Mouse (Mus musculus) ES-Bruce4 (cell line): ENCODE results near the gene Lmtk3. TPM values are rescaled to one million over a fixed set of nuclear protein-coding genes. Genes with fewer than 3 reads are reported as not detected.
A peak's percentile ranks its signal among the peaks of the same experiment; 100 is the strongest.

Experiments
- H3K27ac ChIP-seq: 2 replicates; pipeline ENCODE4 v1.5.1; 2012; ENCODE audit warnings: low read length, inconsistent platforms; ENCODE audit not compliant: insufficient read depth
- H3K27me3 ChIP-seq: 2 replicates; pipeline ENCODE4 v1.6.1; 2012; ENCODE audit warnings: mild to moderate bottlenecking, low read length, inconsistent platforms; ENCODE audit not compliant: control insufficient read depth, poor library complexity, insufficient read depth, severe bottlenecking
- H3K36me3 ChIP-seq: 2 replicates; pipeline ENCODE4 v1.6.1; 2012; ENCODE audit warnings: inconsistent platforms, mild to moderate bottlenecking, low read length, moderate library complexity; ENCODE audit not compliant: control insufficient read depth, poor library complexity, insufficient read depth, severe bottlenecking
- H3K4me1 ChIP-seq: one replicate; pipeline ENCODE4 v1.8.1; 2011; ENCODE audit warnings: low read length; ENCODE audit not compliant: control insufficient read depth, insufficient read depth
- H3K4me3 ChIP-seq: 2 replicates; pipeline ENCODE4 v1.5.1; 2011; ENCODE audit warnings: low read depth, mild to moderate bottlenecking, low read length
- H3K9ac ChIP-seq: 2 replicates; pipeline ENCODE4 v1.6.1; 2012; ENCODE audit warnings: low read depth, mild to moderate bottlenecking, inconsistent platforms; ENCODE audit not compliant: poor library complexity, severe bottlenecking
- H3K9me3 ChIP-seq: replicated peaks from 2 replicates; pipeline ENCODE4 v1.6.1; 2012; ENCODE audit warnings: mild to moderate bottlenecking, low read length, inconsistent platforms; ENCODE audit not compliant: control insufficient read depth, poor library complexity, insufficient read depth, severe bottlenecking
- CTCF ChIP-seq: IDR thresholded peaks from one replicate; pipeline ENCODE4 v1.8.1; 2011; ENCODE audit warnings: low read depth, low read length
- EP300 ChIP-seq: IDR thresholded peaks from 2 replicates; pipeline ENCODE4 v1.6.1; 2011; ENCODE audit warnings: low read depth, low read length; ENCODE audit not compliant: insufficient read depth
- POLR2A ChIP-seq: IDR thresholded peaks from one replicate; pipeline ENCODE4 v1.8.1; 2011; ENCODE audit warnings: low read length; ENCODE audit not compliant: insufficient read depth
- polyA plus RNA-seq: library from polyadenylated mRNA; stranded (reverse); fragments of >200 nt; gene quantifications from 2 replicates; pipeline ENCODE4 v1.2.4, GENCODE M21; 2011; ENCODE audit warnings: low read depth; ENCODE audit not compliant: missing spikeins, insufficient read depth, insufficient read length

The Lmtk3 gene
- polyA plus RNA-seq, 1 experiment: 9.6 TPM

- H3K9ac ChIP-seq: no peak overlapping the region
- no peaks in the 10 kb centered on the region for H3K27me3 ChIP-seq
- TF ChIP-seq POLR2A (no peak), CTCF (no peak), EP300 (no peak)
- no peaks in the 10 kb centered on the region for H3K4me1 ChIP-seq
- no peaks in the 10 kb centered on the region for H3K9me3 ChIP-seq
- peak overlapping the region; percentile 11; the same call in 1 of the 2 replicates for H3K4me3 ChIP-seq
- no peak overlapping the region for H3K27ac ChIP-seq
- H3K36me3 ChIP-seq: no peaks in the 10 kb centered on the region
Measured at GRCm38 (mm10) chr7:45791756-45792490, 8.4 kb downstream of the Lmtk3 start.

DNA sequence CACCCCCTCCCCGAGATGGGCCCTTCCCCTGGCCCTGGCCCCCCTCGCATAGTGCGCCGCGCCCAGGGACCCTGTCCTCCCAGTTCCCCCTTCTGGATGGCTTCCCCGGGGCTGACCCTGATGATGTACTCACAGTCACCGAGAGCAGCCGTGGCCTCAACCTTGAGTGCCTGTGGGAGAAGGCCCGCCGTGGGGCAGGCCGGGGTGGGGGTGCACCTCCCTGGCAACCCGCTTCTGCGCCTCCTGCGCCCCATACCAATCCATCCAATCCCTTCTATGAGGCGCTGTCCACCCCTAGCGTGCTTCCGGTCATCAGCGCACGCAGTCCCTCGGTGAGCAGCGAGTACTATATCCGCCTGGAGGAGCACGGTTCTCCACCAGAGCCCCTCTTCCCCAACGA is 9.7 kb downstream of the Lmtk3 start:
- Histone ChIP-seq H3K36me3 (no peaks in the 10 kb centered on the region), H3K27ac (no peak overlapping the region), H3K27me3 (no peaks in the 10 kb centered on the region), H3K9me3 (no peaks in the 10 kb centered on the region), H3K4me1 (peaks cover 6% of the 10 kb centered on the region), H3K4me3 (peak overlapping the region; percentile 3; the same call in 1 of the 2 replicates), H3K9ac (peak overlapping the region; percentile 14; the same call in 1 of the 2 replicates)
- TF ChIP-seq EP300 (no peak), POLR2A (no peak), CTCF (no peak)

- Histone ChIP-seq H3K9me3 (no peaks in the 10 kb centered on the region), H3K27me3 (no peaks in the 10 kb centered on the region), H3K36me3 (no peaks in the 10 kb centered on the region), H3K9ac (peak overlapping the region; percentile 14; the same call in 1 of the 2 replicates), H3K4me1 (peaks cover 6% of the 10 kb centered on the region), H3K27ac (no peak overlapping the region), H3K4me3 (no peak overlapping the region)
- no peak for TF ChIP-seq EP300
- TF ChIP-seq POLR2A: no peak
- no peak for TF ChIP-seq CTCF
Measured at GRCm38 (mm10) chr7:45793969-45794585, 10.5 kb downstream of the Lmtk3 start.

DNA sequence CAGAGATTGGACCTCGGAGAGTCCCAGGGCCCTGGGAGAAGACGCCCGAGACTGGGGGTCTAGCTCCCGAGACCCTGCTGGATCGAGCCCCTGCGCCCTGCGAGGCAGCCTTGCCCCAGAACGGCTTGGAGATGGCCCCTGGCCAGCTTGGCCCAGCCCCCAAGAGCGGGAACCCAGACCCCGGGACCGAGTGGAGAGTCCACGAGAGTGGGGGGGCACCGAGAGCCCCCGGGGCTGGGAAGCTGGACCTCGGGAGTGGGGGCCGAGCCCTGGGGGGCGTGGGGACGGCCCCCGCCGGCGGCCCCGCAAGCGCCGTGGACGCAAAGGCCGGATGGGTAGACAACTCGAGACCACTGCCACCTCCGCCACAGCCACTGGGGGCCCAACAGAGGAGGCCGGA is 11.4 kb downstream of the Lmtk3 start:
- H3K9me3 ChIP-seq: no peaks in the 10 kb centered on the region
- TF ChIP-seq POLR2A (no peak), CTCF (no peak), EP300 (no peak)
- H3K4me1 ChIP-seq: peaks cover 6% of the 10 kb centered on the region
- H3K9ac ChIP-seq: no peak overlapping the region
- H3K4me3 ChIP-seq: no peak overlapping the region
- H3K27me3 ChIP-seq: no peaks in the 10 kb centered on the region
- no peak overlapping the region for H3K27ac ChIP-seq
- H3K36me3 ChIP-seq: no peaks in the 10 kb centered on the region

- TF ChIP-seq EP300: no peak
- no peak for TF ChIP-seq CTCF
- no peak for TF ChIP-seq POLR2A
- H3K27me3 ChIP-seq: no peaks in the 10 kb centered on the region
- no peaks in the 10 kb centered on the region for H3K36me3 ChIP-seq
- H3K4me1 ChIP-seq: peaks cover 6% of the 10 kb centered on the region
- H3K9ac ChIP-seq: no peak overlapping the region
- H3K9me3 ChIP-seq: no peaks in the 10 kb centered on the region
- H3K4me3 ChIP-seq: no peak overlapping the region
- no peak overlapping the region for H3K27ac ChIP-seq
Measured at GRCm38 (mm10) chr7:45796950-45797349, 13.4 kb downstream of the Lmtk3 start.

GRCm38 (mm10) chr7:45797661-45798510 is 14.3 kb downstream of the Lmtk3 start:
- no peaks in the 10 kb centered on the region for H3K27me3 ChIP-seq
- peaks cover 6% of the 10 kb centered on the region for H3K4me1 ChIP-seq
- H3K4me3 ChIP-seq: peak overlapping the region; percentile 84
- TF ChIP-seq POLR2A (no peak), CTCF (no peak), EP300 (no peak)
- no peaks in the 10 kb centered on the region for H3K36me3 ChIP-seq
- H3K9me3 ChIP-seq: no peaks in the 10 kb centered on the region
- H3K27ac ChIP-seq: no peak overlapping the region
- peak overlapping the region; percentile 55 for H3K9ac ChIP-seq
